In genomic region chr12:58628817-58629216, GRCm38 (mm10) we compare ENCODE assay signal across 23 mouse cellular contexts.
A peak's percentile ranks its signal among the peaks of the same experiment; 100 is the strongest.
DNase-seq lines count a peak whose midpoint lies in the region; ATAC-seq and TF ChIP-seq lines count a peak whose summit lies in the region.
"Had no signal": no experiment of that assay in that cellular context is flagged by ENCODE, and none has a peak within 500 bp of the region (broad histone marks: within the 10 kb centered on the region; RNA-seq: fewer than 3 reads in every experiment).

No protein-coding gene starts in this region.

- no peak overlapping the region for H3K4me2 ChIP-seq in forebrain, embryonic 12.5 days
- no peak overlapping the region for H3K4me2 ChIP-seq in forebrain, postnatal 0 days (ENCODE audit: low read depth)
- no peak overlapping the region for H3K4me2 ChIP-seq in hindbrain, embryonic 14.5 days (replicated peaks)
- no peak overlapping the region for H3K4me2 ChIP-seq in hindbrain, embryonic 11.5 days (replicated peaks; ENCODE audit: low read depth, low read length)
- no peak overlapping the region for H3K4me2 ChIP-seq in midbrain, embryonic 12.5 days (replicated peaks)
- H3K4me2 ChIP-seq in midbrain, embryonic 16.5 days (ENCODE audit: low read length) = no peak overlapping the region
- H3K4me2 ChIP-seq in midbrain, embryonic 11.5 days = no peak overlapping the region
- H3K4me2 ChIP-seq: embryonic facial prominence, embryonic 12.5 days; embryonic facial prominence, embryonic 15.5 days; heart, embryonic 12.5 days; heart, embryonic 15.5 days had no signal

- H3K9me3 ChIP-seq in forebrain, embryonic 12.5 days = no peaks in the 10 kb centered on the region
- no peaks in the 10 kb centered on the region for H3K9me3 ChIP-seq in forebrain, postnatal 0 days (ENCODE audit: low read length)
- H3K9me3 ChIP-seq in hindbrain, embryonic 14.5 days (ENCODE audit: control insufficient read depth, low read length) = no peaks in the 10 kb centered on the region
- H3K9me3 ChIP-seq in hindbrain, embryonic 11.5 days (ENCODE audit: control insufficient read depth, low read length) = no peaks in the 10 kb centered on the region
- no peaks in the 10 kb centered on the region for H3K9me3 ChIP-seq in midbrain, embryonic 12.5 days
- no peaks in the 10 kb centered on the region for H3K9me3 ChIP-seq in midbrain, embryonic 10.5 days (replicated peaks)
- H3K9me3 ChIP-seq in midbrain, embryonic 16.5 days (replicated peaks; ENCODE audit: control insufficient read depth, low read length, poor library complexity, severe bottlenecking) = no peaks in the 10 kb centered on the region
- no peaks in the 10 kb centered on the region for H3K9me3 ChIP-seq in midbrain, embryonic 11.5 days (ENCODE audit: control insufficient read depth, low read length)
- H3K9me3 ChIP-seq: embryonic facial prominence, embryonic 12.5 days; embryonic facial prominence, embryonic 15.5 days; heart, embryonic 12.5 days; heart, embryonic 15.5 days had no signal

- peak; percentile 17; the same call in 1 of the 2 replicates for ATAC-seq in forebrain, embryonic 12.5 days (ENCODE audit: low FRiP score)
- ATAC-seq in forebrain, postnatal 0 days = no peak
- ATAC-seq in hindbrain, embryonic 14.5 days (ENCODE audit: low FRiP score) = 0 out of 2 replicates have a peak, but pooled peaks have one; percentile 19
- no peak for ATAC-seq in hindbrain, embryonic 11.5 days (ENCODE audit: low FRiP score)
- peak; percentile 38; the same call in 1 of the 2 replicates for ATAC-seq in midbrain, embryonic 12.5 days (ENCODE audit: low FRiP score, low read depth)
- peak; percentile 62; the same call in 1 of the 2 replicates for ATAC-seq in midbrain, embryonic 16.5 days
- ATAC-seq in midbrain, embryonic 11.5 days (ENCODE audit: low FRiP score) = no peak
- ATAC-seq: activated CD4-positive, CD25-positive, alpha-beta regulatory T cell, adult 4 months; intestine, postnatal 0 days had no signal

- WGBS in forebrain, embryonic 12.5 days = 62% methylated on average over 5 of the region's 5 CpGs
- 62% methylated on average over 5 of the region's 5 CpGs for WGBS in forebrain, postnatal 0 days
- 63% methylated on average over 5 of the region's 5 CpGs for WGBS in hindbrain, embryonic 14.5 days
- WGBS in hindbrain, embryonic 11.5 days = 70% methylated on average over 5 of the region's 5 CpGs
- whole genome bisulfite sequencing in midbrain, embryonic 12.5 days = 73% methylated on average over 5 of the region's 5 CpGs
- 84% methylated on average over 5 of the region's 5 CpGs for WGBS in midbrain, embryonic 10.5 days
- 59% methylated on average over 5 of the region's 5 CpGs for WGBS in midbrain, embryonic 16.5 days
- 79% methylated on average over 5 of the region's 5 CpGs for WGBS in midbrain, embryonic 11.5 days

- no peaks in the 10 kb centered on the region for H3K4me1 ChIP-seq in forebrain, embryonic 12.5 days
- H3K4me1 ChIP-seq in forebrain, postnatal 0 days (ENCODE audit: insufficient read depth) = no peaks in the 10 kb centered on the region
- H3K4me1 ChIP-seq in hindbrain, embryonic 14.5 days (replicated peaks; ENCODE audit: control insufficient read depth, insufficient read depth, low read length) = 0 out of 2 replicates have a peak, but pooled peaks cover 3% of the 10 kb centered on the region
- no peaks in the 10 kb centered on the region for H3K4me1 ChIP-seq in hindbrain, embryonic 11.5 days (replicated peaks; ENCODE audit: control insufficient read depth, insufficient read depth, low read length)
- no peaks in the 10 kb centered on the region for H3K4me1 ChIP-seq in midbrain, embryonic 12.5 days
- no peaks in the 10 kb centered on the region for H3K4me1 ChIP-seq in midbrain, embryonic 10.5 days
- H3K4me1 ChIP-seq in midbrain, embryonic 16.5 days (ENCODE audit: control insufficient read depth, insufficient read depth, low read length) = no peaks in the 10 kb centered on the region; the same call in 1 of the 2 replicates
- no peaks in the 10 kb centered on the region for H3K4me1 ChIP-seq in midbrain, embryonic 11.5 days (ENCODE audit: control insufficient read depth, insufficient read depth, low read length)
- H3K4me1 ChIP-seq: embryonic facial prominence, embryonic 12.5 days; embryonic facial prominence, embryonic 15.5 days; heart, embryonic 12.5 days; heart, embryonic 15.5 days had no signal

- no peak for DNase-seq in forebrain, postnatal 0 days
- no peak for DNase-seq in hindbrain, embryonic 14.5 days (ENCODE audit: low spot score)
- DNase-seq in hindbrain, embryonic 11.5 days (ENCODE audit: low spot score) = no peak
- DNase-seq in midbrain, embryonic 10.5 days (ENCODE audit: low spot score) = no peak
- DNase-seq in midbrain, embryonic 11.5 days (ENCODE audit: low spot score, missing footprints) = no peak
- DNase-seq: adrenal gland, adult 8-10 months; adrenal gland, postnatal 25 days; cerebellum, adult 18-20 months; cerebellum, adult 9-10 months; cerebellum, postnatal 14 days; gastrocnemius, postnatal 25 days; heart, adult 18-20 months; heart, postnatal 10 days; heart, postnatal 36 days had no signal

- TF ChIP-seq CTCF in forebrain, postnatal 0 days (IDR thresholded peaks at IDR 0.05; ENCODE audit: low read depth) = no peak

- no peaks in the 10 kb centered on the region for H3K36me3 ChIP-seq in forebrain, embryonic 12.5 days (replicated peaks)
- H3K36me3 ChIP-seq in forebrain, postnatal 0 days (ENCODE audit: insufficient read depth) = no peaks in the 10 kb centered on the region
- no peaks in the 10 kb centered on the region for H3K36me3 ChIP-seq in hindbrain, embryonic 14.5 days (replicated peaks; ENCODE audit: control insufficient read depth, insufficient read depth)
- H3K36me3 ChIP-seq in hindbrain, embryonic 11.5 days (ENCODE audit: control insufficient read depth, insufficient read depth, low read length) = no peaks in the 10 kb centered on the region
- H3K36me3 ChIP-seq in midbrain, embryonic 12.5 days = no peaks in the 10 kb centered on the region
- no peaks in the 10 kb centered on the region for H3K36me3 ChIP-seq in midbrain, embryonic 10.5 days
- H3K36me3 ChIP-seq in midbrain, embryonic 16.5 days (ENCODE audit: control insufficient read depth, insufficient read depth, low read length) = no peaks in the 10 kb centered on the region
- H3K36me3 ChIP-seq in midbrain, embryonic 11.5 days (ENCODE audit: control insufficient read depth, insufficient read depth, low read length) = no peaks in the 10 kb centered on the region
- H3K36me3 ChIP-seq: embryonic facial prominence, embryonic 12.5 days; embryonic facial prominence, embryonic 15.5 days; heart, embryonic 12.5 days; heart, embryonic 15.5 days had no signal

- H3K4me3 ChIP-seq in forebrain, embryonic 12.5 days (replicated peaks) = no peak overlapping the region
- no peak overlapping the region for H3K4me3 ChIP-seq in forebrain, postnatal 0 days (ENCODE audit: low read depth, low read length)
- no peak overlapping the region for H3K4me3 ChIP-seq in hindbrain, embryonic 14.5 days (replicated peaks; ENCODE audit: low read length)
- no peak overlapping the region for H3K4me3 ChIP-seq in hindbrain, embryonic 11.5 days (ENCODE audit: low read depth, low read length)
- H3K4me3 ChIP-seq in midbrain, embryonic 12.5 days = no peak overlapping the region
- H3K4me3 ChIP-seq in midbrain, embryonic 10.5 days = no peak overlapping the region
- no peak overlapping the region for H3K4me3 ChIP-seq in midbrain, embryonic 16.5 days (ENCODE audit: low read depth, low read length)
- H3K4me3 ChIP-seq in midbrain, embryonic 11.5 days (ENCODE audit: low read depth, low read length) = no peak overlapping the region
- H3K4me3 ChIP-seq: embryonic facial prominence, embryonic 12.5 days; embryonic facial prominence, embryonic 15.5 days; heart, embryonic 12.5 days; heart, embryonic 15.5 days had no signal

- H3K9ac ChIP-seq in forebrain, embryonic 12.5 days = no peak overlapping the region
- H3K9ac ChIP-seq in forebrain, postnatal 0 days = no peak overlapping the region
- no peak overlapping the region for H3K9ac ChIP-seq in hindbrain, embryonic 14.5 days
- no peak overlapping the region for H3K9ac ChIP-seq in hindbrain, embryonic 11.5 days (ENCODE audit: low read depth, low read length)
- H3K9ac ChIP-seq in midbrain, embryonic 12.5 days (replicated peaks) = no peak overlapping the region
- H3K9ac ChIP-seq in midbrain, embryonic 16.5 days (ENCODE audit: low read depth, low read length) = no peak overlapping the region
- H3K9ac ChIP-seq in midbrain, embryonic 11.5 days (ENCODE audit: low read length) = no peak overlapping the region
- H3K9ac ChIP-seq: embryonic facial prominence, embryonic 12.5 days; embryonic facial prominence, embryonic 15.5 days; heart, embryonic 12.5 days; heart, embryonic 15.5 days had no signal

- no peak overlapping the region for H3K27ac ChIP-seq in forebrain, embryonic 12.5 days
- H3K27ac ChIP-seq in forebrain, postnatal 0 days (ENCODE audit: low read depth, low read length) = no peak overlapping the region
- H3K27ac ChIP-seq in hindbrain, embryonic 14.5 days = no peak overlapping the region
- no peak overlapping the region for H3K27ac ChIP-seq in hindbrain, embryonic 11.5 days (ENCODE audit: low read depth, low read length)
- no peak overlapping the region for H3K27ac ChIP-seq in midbrain, embryonic 12.5 days (replicated peaks)
- no peak overlapping the region for H3K27ac ChIP-seq in midbrain, embryonic 10.5 days (replicated peaks)
- H3K27ac ChIP-seq in midbrain, embryonic 16.5 days (ENCODE audit: low read length) = no peak overlapping the region
- no peak overlapping the region for H3K27ac ChIP-seq in midbrain, embryonic 11.5 days (ENCODE audit: low read depth, low read length)
- H3K27ac ChIP-seq: embryonic facial prominence, embryonic 12.5 days; embryonic facial prominence, embryonic 15.5 days; heart, embryonic 15.5 days had no signal

- H3K27me3 ChIP-seq in forebrain, embryonic 12.5 days = no peaks in the 10 kb centered on the region
- H3K27me3 ChIP-seq in forebrain, postnatal 0 days (ENCODE audit: insufficient read depth, low read length) = no peaks in the 10 kb centered on the region
- H3K27me3 ChIP-seq in hindbrain, embryonic 14.5 days (ENCODE audit: control insufficient read depth, insufficient read depth, low read length) = no peaks in the 10 kb centered on the region
- H3K27me3 ChIP-seq in hindbrain, embryonic 11.5 days (ENCODE audit: control insufficient read depth, insufficient read depth, low read length) = no peaks in the 10 kb centered on the region
- no peaks in the 10 kb centered on the region for H3K27me3 ChIP-seq in midbrain, embryonic 12.5 days
- H3K27me3 ChIP-seq in midbrain, embryonic 10.5 days (ENCODE audit: low read depth, poor library complexity, severe bottlenecking) = no peaks in the 10 kb centered on the region
- no peaks in the 10 kb centered on the region for H3K27me3 ChIP-seq in midbrain, embryonic 16.5 days (ENCODE audit: control insufficient read depth, insufficient read depth, low read depth, low read length)
- no peaks in the 10 kb centered on the region for H3K27me3 ChIP-seq in midbrain, embryonic 11.5 days (ENCODE audit: control insufficient read depth, insufficient read depth, low read length)
- H3K27me3 ChIP-seq: embryonic facial prominence, embryonic 12.5 days; heart, embryonic 12.5 days; heart, embryonic 15.5 days had no signal

Comparison
In these comparisons a context has a peak if more than half of its experiments do, and no peak if none do; other contexts are left out.
1. ATAC-seq: peak in forebrain, embryonic 12.5 days (single experiment), hindbrain, embryonic 14.5 days (single experiment), midbrain, embryonic 12.5 days (single experiment) and midbrain, embryonic 16.5 days (single experiment); none in forebrain, postnatal 0 days (single experiment), hindbrain, embryonic 11.5 days (single experiment) and midbrain, embryonic 11.5 days (single experiment).